Mouse (Mus musculus) heart, embryonic 12.5 days (tissue): ENCODE measurements at regions not wholly inside any gene's neighbourhood (a gene's known extent, or its start where the extent isn't known, plus 50 kb on each side); places are given as distances from the start of the nearest gene placed in this dataset.

Experiments used
- ATAC-seq: fragments of 200-750 bp; cut with Nextera tagmentation; 2 replicates; pipeline ENCODE4 v1.8.0; 2017; ENCODE audit warnings: moderate TSS enrichment, moderate library complexity; ENCODE audit not compliant: insufficient number of reproducible peaks, low FRiP score
- H3K27ac ChIP-seq: fragments of 300-500 bp; sonication (generic); 2 replicates; pipeline ENCODE4 v1.5.1; 2016; ENCODE audit warnings: mild to moderate bottlenecking, moderate library complexity; ENCODE audit not compliant: poor library complexity, severe bottlenecking
- H3K27me3 ChIP-seq: fragments of 300-500 bp; sonication (generic); replicated peaks from 2 replicates; pipeline ENCODE4 v1.6.1; 2016; ENCODE audit warnings: mild to moderate bottlenecking, moderate library complexity
- H3K36me3 ChIP-seq: fragments of 300-500 bp; sonication (generic); 2 replicates; pipeline ENCODE4 v1.6.1; 2016; ENCODE audit warnings: mild to moderate bottlenecking, moderate library complexity
- H3K4me1 ChIP-seq: fragments of 300-500 bp; sonication (generic); replicated peaks from 2 replicates; pipeline ENCODE4 v1.6.1; 2016; ENCODE audit warnings: mild to moderate bottlenecking
- H3K4me2 ChIP-seq: fragments of 300-500 bp; sonication (generic); 2 replicates; pipeline ENCODE4 v1.6.1; 2016; ENCODE audit warnings: mild to moderate bottlenecking, moderate library complexity
- H3K4me3 ChIP-seq: fragments of 300-500 bp; sonication (generic); 2 replicates; pipeline ENCODE4 v1.5.1; 2016; ENCODE audit warnings: mild to moderate bottlenecking
- H3K9ac ChIP-seq: fragments of 300-500 bp; sonication (generic); 2 replicates; pipeline ENCODE4 v1.6.1; 2016; ENCODE audit warnings: mild to moderate bottlenecking, moderate library complexity
- H3K9me3 ChIP-seq: fragments of 300-500 bp; sonication (generic); replicated peaks from 2 replicates; pipeline ENCODE4 v1.6.1; 2016; ENCODE audit warnings: mild to moderate bottlenecking, moderate library complexity
- WGBS: fragments of 180-500 bp; shearing (Covaris S2); methylation state at CpG from one replicate; pipeline ENCODE4 v1.1.7; 2016; 5-methylcytosine and 5-hydroxymethylcytosine counted together

DNA sequence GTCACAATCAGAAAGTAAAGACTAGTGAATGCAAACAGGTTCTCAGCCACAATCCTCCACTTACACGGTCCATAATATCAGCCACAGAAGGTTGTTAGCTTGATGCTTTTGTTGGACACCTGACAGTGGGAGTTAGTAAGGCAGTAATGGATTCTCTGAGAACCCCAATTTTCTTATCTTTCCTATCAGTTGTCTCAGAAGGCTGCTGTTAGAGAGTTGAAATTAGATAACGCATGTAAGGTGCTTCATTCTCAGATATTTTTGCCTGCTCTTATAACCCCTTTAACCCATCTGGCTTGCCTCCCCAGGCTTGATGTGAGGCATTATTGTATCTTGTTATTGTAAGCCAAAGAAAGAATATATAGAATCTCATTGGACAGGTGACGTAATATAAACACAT is 63.0 kb upstream of the Ube2e3 start:
- Histone ChIP-seq H3K9me3 (no peaks in the 10 kb centered on the region), H3K27me3 (no peaks in the 10 kb centered on the region), H3K4me3 (no peak overlapping the region), H3K4me2 (no peak overlapping the region), H3K9ac (no peak overlapping the region), H3K36me3 (no peaks in the 10 kb centered on the region), H3K27ac (no peak overlapping the region), H3K4me1 (no peaks in the 10 kb centered on the region)
- WGBS: 74% methylated on average over 3 of the region's 3 CpGs
- ATAC-seq: no peak

- Histone ChIP-seq H3K4me2 (no peak overlapping the region), H3K9ac (no peak overlapping the region), H3K4me1 (no peaks in the 10 kb centered on the region), H3K9me3 (no peaks in the 10 kb centered on the region), H3K27me3 (no peaks in the 10 kb centered on the region), H3K36me3 (no peaks in the 10 kb centered on the region), H3K4me3 (no peak overlapping the region), H3K27ac (no peak overlapping the region)
- ATAC-seq: no peak
- WGBS: 53% methylated on average over 4 of the region's 4 CpGs
These were observed 64.4 kb upstream of the Ube2e3 start for GRCm38 (mm10) chr2:78803543-78803942.

DNA sequence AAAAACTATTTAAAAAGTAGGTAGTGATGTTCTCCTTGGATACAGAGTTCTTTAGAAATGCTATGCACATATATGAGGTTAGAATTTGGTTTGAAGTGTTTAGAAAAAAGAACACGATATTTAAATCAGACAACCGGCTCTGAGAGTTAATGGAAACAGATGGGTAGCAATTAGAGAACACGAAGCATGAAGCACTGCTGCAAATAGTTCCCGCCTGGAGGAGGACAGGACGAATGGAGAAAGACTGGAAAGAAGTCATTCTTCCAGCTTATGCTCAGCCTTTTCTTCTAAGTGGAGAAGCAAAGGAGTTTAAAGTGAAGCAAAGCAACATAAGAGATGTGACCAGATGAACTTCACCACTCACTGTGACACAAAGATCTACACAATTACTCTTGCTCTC is 72.5 kb upstream of the Ube2e3 start:
- no peaks in the 10 kb centered on the region for H3K36me3 ChIP-seq
- no peaks in the 10 kb centered on the region for H3K4me1 ChIP-seq
- no peak overlapping the region for H3K27ac ChIP-seq
- 81% methylated on average over 5 of the region's 5 CpGs for WGBS
- H3K9ac ChIP-seq: no peak overlapping the region
- no peak overlapping the region for H3K4me3 ChIP-seq
- no peaks in the 10 kb centered on the region for H3K27me3 ChIP-seq
- H3K4me2 ChIP-seq: no peak overlapping the region
- no peak for ATAC-seq
- H3K9me3 ChIP-seq: no peaks in the 10 kb centered on the region

GRCm38 (mm10) chr2:78794734-78795133 is 73.2 kb upstream of the Ube2e3 start:
- Histone ChIP-seq H3K4me2 (no peak overlapping the region), H3K27me3 (no peaks in the 10 kb centered on the region), H3K9me3 (no peaks in the 10 kb centered on the region), H3K4me1 (no peaks in the 10 kb centered on the region), H3K36me3 (no peaks in the 10 kb centered on the region), H3K9ac (no peak overlapping the region), H3K27ac (no peak overlapping the region), H3K4me3 (no peak overlapping the region)
- WGBS: 53% methylated on average over 5 of the region's 5 CpGs
- ATAC-seq: no peak

DNA sequence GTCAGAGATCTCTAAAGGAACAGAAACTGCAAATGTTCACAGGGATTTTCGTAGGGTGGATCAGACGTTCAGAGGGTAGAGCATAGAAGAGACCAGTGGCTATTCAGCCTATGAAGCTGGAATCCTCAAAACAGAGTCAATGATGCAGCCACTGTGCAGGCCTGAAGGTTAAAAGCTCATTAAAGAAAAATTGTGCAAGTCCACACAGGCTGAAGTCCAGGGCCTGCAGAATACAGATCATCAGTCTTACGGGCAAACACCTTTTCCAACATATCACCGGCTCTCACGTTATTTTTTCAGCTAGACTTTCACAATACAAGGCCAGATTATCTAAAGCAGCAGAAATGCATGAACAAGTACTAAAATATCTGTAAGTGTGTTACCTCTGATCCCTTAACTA is 78.8 kb upstream of the Ube2e3 start:
- no peak overlapping the region for H3K4me3 ChIP-seq
- H3K9me3 ChIP-seq: no peaks in the 10 kb centered on the region
- H3K27ac ChIP-seq: no peak overlapping the region
- 83% methylated on average over 5 of the region's 5 CpGs for WGBS
- ATAC-seq: no peak
- H3K4me1 ChIP-seq: no peaks in the 10 kb centered on the region
- H3K27me3 ChIP-seq: no peaks in the 10 kb centered on the region
- H3K4me2 ChIP-seq: no peak overlapping the region
- no peak overlapping the region for H3K9ac ChIP-seq
- H3K36me3 ChIP-seq: no peaks in the 10 kb centered on the region

GRCm38 (mm10) chr2:78788222-78788621 is 79.7 kb upstream of the Ube2e3 start:
- Histone ChIP-seq H3K9ac (no peak overlapping the region), H3K27ac (no peak overlapping the region), H3K4me2 (no peak overlapping the region), H3K4me1 (no peaks in the 10 kb centered on the region), H3K9me3 (no peaks in the 10 kb centered on the region), H3K27me3 (no peaks in the 10 kb centered on the region), H3K36me3 (no peaks in the 10 kb centered on the region), H3K4me3 (no peak overlapping the region)
- ATAC-seq: no peak

- Histone ChIP-seq H3K9me3 (no peaks in the 10 kb centered on the region), H3K4me3 (no peak overlapping the region), H3K4me1 (no peaks in the 10 kb centered on the region), H3K4me2 (no peak overlapping the region), H3K27ac (no peak overlapping the region), H3K36me3 (no peaks in the 10 kb centered on the region), H3K27me3 (no peaks in the 10 kb centered on the region), H3K9ac (no peak overlapping the region)
- WGBS: 80% methylated on average over 3 of the region's 3 CpGs
- ATAC-seq: no peak
These were observed 88.0 kb upstream of the Ube2e3 start for GRCm38 (mm10) chr2:78779949-78780348.

DNA sequence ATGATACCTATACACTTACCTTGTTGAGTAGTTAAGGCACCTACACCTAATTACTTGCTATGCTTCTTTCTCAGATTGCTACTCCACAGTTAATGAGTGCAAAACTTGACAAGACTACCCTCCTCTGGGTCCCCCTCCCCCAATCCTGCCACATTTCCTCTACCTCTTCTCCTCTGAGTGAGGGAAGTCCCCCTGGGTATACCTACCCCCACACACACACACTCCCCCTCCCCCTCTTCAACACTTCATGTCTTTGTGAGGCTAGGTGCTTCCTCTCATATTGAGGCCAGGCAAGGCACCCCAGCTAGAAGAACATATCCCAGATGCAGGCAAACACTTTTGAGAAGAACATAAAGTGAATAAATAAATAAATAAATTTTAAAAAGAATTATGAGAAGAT is 90.3 kb upstream of the Ube2e3 start:
- Histone ChIP-seq H3K4me2 (no peak overlapping the region), H3K27me3 (no peaks in the 10 kb centered on the region), H3K36me3 (no peaks in the 10 kb centered on the region), H3K4me3 (no peak overlapping the region), H3K4me1 (no peaks in the 10 kb centered on the region), H3K9me3 (no peaks in the 10 kb centered on the region), H3K27ac (no peak overlapping the region), H3K9ac (no peak overlapping the region)
- ATAC-seq: no peak

GRCm38 (mm10) chr2:78754362-78754761 is 113.6 kb upstream of the Ube2e3 start:
- Histone ChIP-seq H3K27me3 (no peaks in the 10 kb centered on the region), H3K9me3 (no peaks in the 10 kb centered on the region), H3K9ac (no peak overlapping the region), H3K36me3 (no peaks in the 10 kb centered on the region), H3K4me2 (no peak overlapping the region), H3K27ac (no peak overlapping the region), H3K4me3 (no peak overlapping the region), H3K4me1 (no peaks in the 10 kb centered on the region)
- WGBS: 79% methylated on average over 6 of the region's 6 CpGs
- no peak for ATAC-seq

DNA sequence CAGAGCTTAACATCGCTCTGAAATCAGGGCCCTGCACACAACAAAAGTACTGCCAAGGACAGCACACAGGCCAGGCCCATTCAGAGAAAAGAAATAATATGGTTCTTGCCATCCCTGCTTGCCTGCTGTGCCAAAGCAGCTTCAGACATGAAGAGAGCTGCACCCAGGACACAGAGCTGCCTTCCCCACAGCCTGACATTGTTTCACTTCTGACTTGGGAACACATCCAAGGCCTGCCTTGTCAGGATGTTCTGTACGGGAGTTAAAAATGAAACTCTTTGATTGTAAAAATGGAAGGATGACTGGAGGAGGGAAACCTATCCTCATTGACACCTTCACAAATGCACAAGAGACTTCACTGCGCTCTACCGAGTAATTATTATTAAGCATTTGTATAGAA is 114.0 kb upstream of the Ube2e3 start:
- 86% methylated on average over 4 of the region's 4 CpGs for WGBS
- H3K27me3 ChIP-seq: no peaks in the 10 kb centered on the region
- H3K4me1 ChIP-seq: no peaks in the 10 kb centered on the region
- H3K27ac ChIP-seq: no peak overlapping the region
- no peak overlapping the region for H3K4me2 ChIP-seq
- ATAC-seq: no peak
- H3K9ac ChIP-seq: no peak overlapping the region
- H3K36me3 ChIP-seq: no peaks in the 10 kb centered on the region
- no peaks in the 10 kb centered on the region for H3K9me3 ChIP-seq
- H3K4me3 ChIP-seq: no peak overlapping the region

DNA sequence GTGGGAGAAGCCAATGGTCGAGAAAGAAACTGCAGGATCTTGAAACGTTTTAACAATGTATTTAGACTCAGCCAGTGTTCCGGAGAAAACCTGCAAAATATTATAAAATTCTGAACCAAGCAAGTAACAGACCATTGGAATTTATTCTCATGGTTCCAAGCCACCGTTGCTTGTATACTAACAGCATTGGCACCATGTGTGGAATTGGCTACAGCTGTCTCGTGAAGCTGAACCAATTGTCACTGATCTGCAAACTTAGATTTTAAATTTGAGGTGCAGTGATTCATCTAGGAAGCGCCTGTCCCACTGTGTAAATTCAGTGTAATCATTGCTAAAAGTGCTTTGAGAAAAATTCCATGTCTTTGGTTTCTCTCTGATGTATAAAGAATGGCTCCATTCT is 137.8 kb upstream of the Ube2e3 start:
- H3K27me3 ChIP-seq: no peaks in the 10 kb centered on the region
- WGBS: 78% methylated on average over 6 of the region's 6 CpGs
- H3K4me1 ChIP-seq: no peaks in the 10 kb centered on the region

GRCm38 (mm10) chr2:78726060-78726459 is 141.9 kb upstream of the Ube2e3 start:
- WGBS: 90% methylated on average over 7 of the region's 7 CpGs
- no peak for ATAC-seq
- no peaks in the 10 kb centered on the region for H3K36me3 ChIP-seq
- H3K9me3 ChIP-seq: no peaks in the 10 kb centered on the region
- no peak overlapping the region for H3K27ac ChIP-seq
- no peaks in the 10 kb centered on the region for H3K4me1 ChIP-seq
- H3K9ac ChIP-seq: no peak overlapping the region
- H3K4me2 ChIP-seq: no peak overlapping the region
- H3K27me3 ChIP-seq: no peaks in the 10 kb centered on the region
- no peak overlapping the region for H3K4me3 ChIP-seq

More for the DNA sequence above, 137.8 kb upstream of the Ube2e3 start:
- no peak for ATAC-seq
- Histone ChIP-seq H3K9ac (no peak overlapping the region), H3K36me3 (no peaks in the 10 kb centered on the region), H3K9me3 (no peaks in the 10 kb centered on the region), H3K4me3 (no peak overlapping the region), H3K27ac (no peak overlapping the region), H3K4me2 (no peak overlapping the region)
